Mouse (Mus musculus) ES-Bruce4 (cell line): ENCODE measurements around the gene Timm8a2.

Experiments used
- CTCF ChIP-seq: IDR thresholded peaks from one replicate; pipeline ENCODE4 v1.8.1; 2011; ENCODE audit warnings: low read depth, low read length
- POLR2A ChIP-seq: IDR thresholded peaks from one replicate; pipeline ENCODE4 v1.8.1; 2011; ENCODE audit warnings: low read length; ENCODE audit not compliant: insufficient read depth

DNA sequence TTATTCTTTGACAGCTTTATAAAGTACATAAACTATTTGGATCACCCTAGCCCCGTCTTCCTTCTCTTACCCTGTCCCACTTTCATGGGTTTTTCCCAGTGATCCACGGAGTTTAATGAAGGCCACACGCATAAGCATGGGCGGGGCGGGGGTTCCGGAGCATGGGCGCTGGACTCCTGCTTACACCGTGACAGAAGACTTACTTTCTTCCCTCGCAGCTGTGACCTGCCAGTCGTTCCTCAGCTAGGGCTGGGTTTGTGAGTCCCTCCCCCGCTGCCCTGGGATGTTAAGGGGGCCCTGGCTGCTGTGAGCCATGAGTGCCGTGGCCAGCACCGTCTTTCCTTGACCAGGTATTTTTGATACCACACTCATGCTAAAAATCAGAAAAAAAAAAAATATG is 21.7 kb upstream of the Timm8a2 start:
- TF ChIP-seq POLR2A = no peak
- TF ChIP-seq CTCF = no peak
